Mouse (Mus musculus): Measurements from ENCODE around the gene Polk. TPM values are rescaled to one million over a fixed set of nuclear protein-coding genes. Genes with fewer than 3 reads are reported as not detected.

Gene Polk
- total RNA-seq, 1 experiment from 2014 or later, result 33.3 TPM

DNA sequence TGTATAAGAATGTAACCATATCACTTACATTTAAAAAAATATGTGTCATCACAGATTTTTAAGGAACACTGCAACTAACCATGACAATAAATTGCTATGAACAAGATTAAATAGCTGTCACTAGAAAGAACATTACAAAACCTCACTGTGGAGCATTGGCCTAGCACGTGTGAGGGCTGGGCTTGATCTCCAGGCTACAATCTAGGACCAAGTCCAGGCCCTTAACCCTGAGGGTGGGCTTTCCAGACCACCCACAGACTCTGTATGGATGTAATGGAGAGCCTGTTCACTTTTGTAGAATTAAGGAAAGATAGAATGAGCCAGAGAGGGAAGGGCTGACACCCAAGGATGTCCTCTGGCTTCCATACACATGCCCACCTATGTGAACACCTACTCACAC is 79.7 kb downstream of the Polk start:
- no peak for DNase-seq

DNA sequence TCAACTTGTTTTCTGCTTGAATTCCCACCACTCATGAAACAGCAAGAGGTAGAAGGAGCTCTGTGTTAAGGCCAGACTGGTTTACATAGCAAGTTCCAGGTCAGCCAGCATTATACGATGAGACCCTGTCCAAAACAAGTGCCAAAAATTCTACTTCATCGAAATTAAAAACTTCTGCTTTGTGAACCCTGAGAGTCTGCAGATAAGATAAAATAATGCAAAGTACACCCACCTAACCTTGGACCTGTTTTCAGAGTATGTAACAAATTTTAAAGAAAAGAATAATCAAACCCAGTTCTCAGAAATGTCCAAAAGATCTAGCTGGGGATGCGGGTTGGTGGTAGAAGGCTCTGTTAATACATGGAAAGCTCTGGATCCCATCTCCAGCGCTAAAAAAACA is 83.8 kb downstream of the Polk start:
- no peak for DNase-seq

DNA sequence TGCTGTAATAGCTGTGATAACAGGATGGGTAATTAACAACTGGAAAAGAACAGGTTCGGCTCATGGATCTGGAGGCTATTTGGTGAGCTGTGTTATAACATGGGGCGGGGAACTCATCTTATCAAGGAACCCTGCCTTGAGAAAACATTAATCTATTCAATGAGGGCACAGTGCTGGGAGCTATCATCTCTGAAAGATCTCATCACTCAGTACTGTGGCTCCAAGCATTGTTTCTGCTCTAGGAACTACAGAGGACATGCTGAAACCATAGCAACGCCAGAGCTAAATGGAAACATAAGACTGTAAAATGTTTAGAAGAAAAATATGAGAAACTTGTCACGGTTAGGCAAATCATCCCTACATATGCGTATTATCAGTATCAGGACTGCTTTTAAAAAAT is 84.4 kb downstream of the Polk start:
- DNase-seq, result no peak

DNA sequence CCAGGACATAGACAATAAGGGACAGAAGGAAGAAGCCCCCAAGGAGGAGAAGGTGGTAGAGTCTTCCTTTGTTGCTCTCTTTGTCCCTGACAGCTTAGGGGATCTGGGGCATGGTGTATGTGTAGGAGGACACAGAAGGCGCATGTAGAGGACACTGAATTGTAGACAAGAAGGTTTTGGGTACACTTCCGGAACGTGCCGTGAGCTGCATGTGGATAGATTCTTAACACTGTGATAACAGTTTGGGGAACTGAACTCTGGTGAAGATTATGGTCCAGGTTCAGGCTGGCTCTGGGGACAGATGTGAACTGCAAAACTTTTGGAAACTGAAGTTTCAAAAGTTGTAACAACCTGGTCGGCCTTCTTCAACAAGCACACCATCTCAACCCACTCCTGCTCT is 84.8 kb downstream of the Polk start:
- DNase-seq, result no peak

DNA sequence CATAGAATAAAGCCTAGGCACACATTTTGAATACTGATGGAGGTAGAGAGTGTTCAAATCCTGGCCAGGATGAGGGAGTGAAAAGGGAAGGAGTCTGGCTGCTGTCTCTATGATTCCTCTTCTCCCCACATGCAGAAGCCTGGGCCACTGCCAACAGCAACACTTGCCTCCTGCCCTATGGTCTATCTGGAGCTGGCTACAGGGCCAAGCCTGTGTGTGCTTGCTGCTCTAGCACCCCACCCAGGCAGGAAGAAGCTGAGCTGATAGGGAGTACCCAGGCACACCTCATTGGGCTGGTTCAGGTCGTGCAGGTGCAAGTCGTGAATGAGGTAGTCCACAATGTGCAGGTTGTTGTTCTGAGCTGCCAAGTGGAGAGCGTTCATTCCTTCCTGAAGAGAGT is 88.1 kb downstream of the Polk start:
- peak; percentile 59 for DNase-seq

GRCm38 (mm10) chr13:96452621-96453020 is 89.8 kb downstream of the Polk start:
- no peak for DNase-seq

DNA sequence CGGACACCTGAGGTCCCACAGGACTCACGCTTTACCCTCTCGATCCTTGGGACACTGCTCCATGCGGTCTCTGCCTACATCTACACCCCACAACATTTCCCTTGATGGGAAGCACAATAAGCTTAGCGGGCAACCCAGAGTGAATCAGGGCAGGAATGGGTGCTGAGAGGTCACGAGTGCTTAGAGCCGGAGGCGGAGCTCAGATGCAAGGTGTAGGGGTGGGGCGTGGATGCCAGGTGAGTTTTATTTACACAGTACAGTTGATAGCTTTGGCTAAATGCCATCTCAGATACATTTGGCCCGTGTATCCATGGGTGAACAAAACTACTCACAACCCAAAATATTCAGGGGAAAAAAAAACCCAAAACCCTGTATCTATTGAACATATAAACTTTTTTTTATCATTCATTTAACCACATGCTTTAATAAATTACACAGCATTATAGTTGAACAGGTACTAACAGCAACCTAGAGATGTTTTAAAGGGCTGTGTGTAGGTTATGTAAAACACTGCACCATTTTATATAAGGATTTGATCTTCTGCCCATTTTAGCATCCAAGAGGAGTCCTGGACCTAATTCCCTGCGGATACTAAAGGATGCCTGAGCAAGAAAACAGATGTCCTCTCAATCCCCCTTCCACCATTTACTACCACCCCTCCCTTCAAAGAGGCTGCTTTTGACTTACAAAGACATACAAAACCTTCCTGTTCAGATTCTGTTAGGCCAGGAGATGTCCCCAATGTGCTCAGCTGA is 90.8 kb downstream of the Polk start:
- DNase-seq, result no peak

DNA sequence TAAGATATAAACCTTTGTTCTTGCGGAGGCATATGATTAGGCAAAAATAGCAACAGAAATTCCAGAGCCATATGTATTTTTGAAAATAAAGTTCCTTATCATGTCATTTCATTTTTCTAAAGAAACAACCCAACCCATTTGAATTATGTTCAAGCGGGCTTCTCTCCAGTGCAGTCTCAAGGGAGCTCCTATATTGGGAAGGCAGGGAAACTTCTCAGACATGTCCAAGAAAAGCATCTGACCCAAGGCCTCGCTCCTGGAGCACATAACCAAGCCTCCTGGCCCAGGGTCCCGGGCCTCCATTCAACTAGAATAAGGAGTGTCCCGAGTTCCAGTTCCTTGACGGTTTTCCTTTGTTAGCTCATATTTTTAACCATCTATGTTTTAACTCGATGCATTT is 91.5 kb downstream of the Polk start:
- DNase-seq, result no peak

DNA sequence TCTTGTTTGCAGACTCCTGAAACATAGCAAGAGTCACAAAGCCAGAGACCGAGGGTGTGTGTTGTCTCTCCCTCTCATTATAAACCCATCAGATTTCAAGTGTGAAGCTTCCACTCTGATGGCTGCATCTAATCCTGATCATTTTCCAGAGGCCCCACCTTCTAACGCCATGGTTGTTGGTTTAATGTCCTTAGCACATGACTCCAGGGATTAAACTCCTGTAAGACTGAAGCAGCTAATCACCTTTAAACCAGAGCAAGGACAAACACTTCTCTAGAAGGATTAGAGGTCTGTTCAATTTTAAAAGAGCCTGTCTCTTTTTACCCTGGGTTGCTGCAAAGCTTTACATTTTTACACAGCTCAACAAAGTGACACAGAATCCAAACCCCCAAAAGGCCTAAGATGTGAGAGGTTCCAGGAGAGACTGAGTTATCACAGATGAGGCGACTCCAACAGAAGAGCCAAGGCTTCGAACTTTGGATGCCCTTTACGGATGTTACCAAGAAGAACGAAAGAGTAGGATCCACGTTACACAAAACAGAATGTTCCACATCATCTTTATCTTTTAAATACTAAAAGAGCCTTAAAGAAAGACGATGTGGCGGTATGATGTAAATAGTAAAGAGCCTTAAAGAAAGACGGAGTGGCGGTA is 92.0 kb downstream of the Polk start:
- no peak for DNase-seq

- DNase-seq, result no peak
Observed at GRCm38 (mm10) chr13:96440436-96440835, 101.9 kb downstream of the Polk start.

- no peak for DNase-seq
Observed at GRCm38 (mm10) chr13:96436921-96437320, 105.5 kb downstream of the Polk start.

DNA sequence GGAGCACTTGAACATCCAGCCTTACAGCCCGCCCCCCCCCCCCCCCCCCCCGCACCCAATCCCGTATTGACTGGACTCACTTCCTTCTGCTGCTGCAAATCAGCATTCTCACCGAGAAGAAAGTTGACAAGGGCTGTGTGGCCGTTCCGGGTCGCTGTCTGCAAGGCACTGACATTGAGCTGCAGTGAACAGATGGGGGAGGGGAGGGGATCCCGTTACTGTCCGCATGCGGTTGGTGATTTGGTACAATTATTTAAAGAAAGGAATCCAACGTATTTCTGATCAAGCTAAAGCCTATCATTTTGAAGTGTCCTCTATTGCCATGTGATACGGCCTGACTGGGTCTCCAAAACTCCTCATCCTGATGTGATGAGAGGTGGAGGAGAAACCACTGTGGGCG is 106.6 kb downstream of the Polk start:
- DNase-seq, result peak; percentile 64

DNA sequence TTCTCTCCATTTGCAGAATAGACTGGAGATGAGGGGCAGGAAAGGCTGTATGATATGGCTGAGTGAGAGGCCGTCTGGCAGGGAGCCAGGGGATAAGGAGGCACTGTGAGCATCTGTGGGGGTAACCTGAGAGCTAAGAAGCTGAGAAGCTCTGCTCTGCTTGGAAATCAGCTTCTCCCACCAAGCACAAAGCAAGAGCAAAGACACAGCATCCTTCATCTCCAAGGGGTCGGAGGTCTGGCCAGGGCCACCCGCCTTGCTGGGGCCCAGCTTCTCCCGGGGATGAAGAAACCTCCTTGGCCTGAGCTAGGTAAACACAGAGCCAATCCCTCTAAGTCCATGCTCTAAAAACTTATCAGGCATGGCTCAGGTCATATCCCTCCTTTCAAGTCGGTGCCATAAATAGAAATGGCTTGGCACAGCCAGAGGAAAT is 107.5 kb downstream of the Polk start:
- peak; percentile 23 for DNase-seq

GRCm38 (mm10) chr13:96433648-96434190 is 108.7 kb downstream of the Polk start:
- DNase-seq, result no peak

- DNase-seq, result no peak
Observed at GRCm38 (mm10) chr13:96433041-96433440, 109.3 kb downstream of the Polk start.

- DNase-seq, result peak; percentile 45
Observed at GRCm38 (mm10) chr13:96432376-96432811, 110.0 kb downstream of the Polk start.

DNA sequence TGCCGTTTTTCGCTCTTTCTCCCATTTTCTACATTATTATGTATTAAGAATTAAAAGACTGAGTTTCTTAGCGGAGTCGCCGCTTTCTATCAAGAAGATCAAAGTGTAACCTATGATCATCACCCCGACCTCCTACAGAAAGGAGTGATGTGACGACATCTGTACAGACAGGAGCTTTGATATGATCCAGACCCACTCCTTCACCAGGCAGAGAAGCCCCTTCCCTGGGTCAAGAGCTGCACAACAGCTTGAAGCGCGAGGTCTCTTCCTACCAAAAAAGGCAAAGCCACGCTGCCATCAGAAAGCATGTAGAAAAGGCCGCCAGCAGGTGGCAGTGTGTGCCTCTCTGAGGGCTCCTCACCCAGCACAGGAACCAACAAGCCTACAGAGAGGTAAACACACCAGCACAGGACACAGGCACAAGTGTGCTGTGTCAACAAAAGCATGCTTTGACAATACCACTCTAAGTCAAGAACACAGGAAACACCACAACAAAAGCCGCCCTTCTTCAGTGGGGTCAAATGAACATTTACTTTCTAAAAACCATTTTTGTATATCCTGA is 110.7 kb downstream of the Polk start:
- DNase-seq, result peak; percentile 93

Other genes with a start within 250 kb of the Polk start
- 14.2 and 16.9 TPM in 2 replicates for gene Poc5, start 154.3 kb downstream of the Polk start, total RNA-seq (2021)
- 0.83 and 1.1 TPM in 2 replicates for gene Ankdd1b, start 71.4 kb downstream of the Polk start, total RNA-seq (2021)
- gene Gm17622, start 51.8 kb downstream of the Polk start, total RNA-seq (2021), result not detected in 2 replicates
- gene Col4a3bp, start within 50 bp of the Polk start, total RNA-seq (2021), result 75.5 and 81.6 TPM in 2 replicates
- gene Hmgcr, start 128.4 kb upstream of the Polk start, total RNA-seq (2021), result 62.0 and 103 TPM in 2 replicates
- gene Ankrd31, start 205.7 kb upstream of the Polk start, total RNA-seq (2021), result 0.08 TPM in 1 of 2 replicates, not detected in the other